Mouse (Mus musculus) CH12.LX (cell line): ENCODE results near the gene Hcar1. TPM values are rescaled to one million over a fixed set of nuclear protein-coding genes. Genes with fewer than 3 reads are reported as not detected.

Experiments
- DNase-seq: peaks from one replicate; pipeline ENCODE4 v3.0.0-alpha.2; 2013; ENCODE audit errors: extremely low read depth
- H3K27ac ChIP-seq: 2 replicates; pipeline ENCODE4 v1.5.1; 2012; ENCODE audit warnings: low read depth, mild to moderate bottlenecking, control low read depth, moderate library complexity; ENCODE audit not compliant: insufficient read depth
- H3K27me3 ChIP-seq: replicated peaks from 2 replicates; pipeline ENCODE3; 2012; ENCODE audit warnings: inconsistent platforms
- H3K36me3 ChIP-seq, 2 experiments: replicated peaks in 1 of 2; 2 replicates each; pipeline versions ENCODE3 to v1.6.1; 2012; ENCODE audit warnings: inconsistent platforms in 1 of 2, low read length in 1 of 2, mild to moderate bottlenecking in 1 of 2, mixed read lengths in 1 of 2, moderate library complexity in 1 of 2; ENCODE audit not compliant: control insufficient read depth in 1 of 2, insufficient read depth in 1 of 2
- H3K4me1 ChIP-seq, 2 experiments: 2 replicates each; pipeline ENCODE4 v1.6.1; 2012; ENCODE audit warnings: inconsistent platforms in 1 of 2, moderate library complexity in 1 of 2; ENCODE audit not compliant: insufficient read depth in 2 of 2, control insufficient read depth in 1 of 2
- H3K4me2 ChIP-seq: 2 replicates; pipeline ENCODE4 v1.6.1; 2012; ENCODE audit warnings: low read depth, mild to moderate bottlenecking, control low read depth; ENCODE audit not compliant: poor library complexity, insufficient read depth, severe bottlenecking
- H3K4me3 ChIP-seq, 3 experiments: fragments of 150-350 bp in 1 of 3; sonication (generic) in 1 of 3; replicated peaks in 1 of 3; 2 replicates each; pipeline versions ENCODE3 to v1.5.1; 2011 to 2012; ENCODE audit warnings: low read depth in 2 of 3, low read length in 2 of 3, mild to moderate bottlenecking in 2 of 3, moderate library complexity in 2 of 3, control low read depth in 1 of 3, improper control_type of control experiment in 1 of 3, inconsistent platforms in 1 of 3, mixed read lengths in 1 of 3; ENCODE audit not compliant: poor library complexity in 1 of 3
- H3K79me2 ChIP-seq: replicated peaks from 2 replicates; pipeline ENCODE4 v1.6.1; 2012; ENCODE audit warnings: mild to moderate bottlenecking, moderate library complexity; ENCODE audit not compliant: control insufficient read depth, poor library complexity, insufficient read depth, severe bottlenecking; ENCODE audit errors: extremely low read depth
- H3K9ac ChIP-seq: 2 replicates; pipeline ENCODE4 v1.6.1; 2012; ENCODE audit warnings: low read depth, mild to moderate bottlenecking, control low read depth, moderate library complexity; ENCODE audit not compliant: insufficient read depth
- H3K9me3 ChIP-seq: replicated peaks from 2 replicates; pipeline ENCODE3; 2012; ENCODE audit warnings: low read length, inconsistent platforms, mixed read lengths
- BHLHE40 ChIP-seq: IDR thresholded peaks from 2 replicates; pipeline ENCODE4 v1.6.1; 2011; ENCODE audit warnings: mild to moderate bottlenecking, low read depth, low read length, improper control_type of control experiment
- CTCF ChIP-seq, 2 experiments: IDR thresholded peaks in 1 of 2; conservative IDR thresholded peaks in 1 of 2; 2 replicates each; pipeline ENCODE4 v1.5.1; 2011 to 2012; ENCODE audit warnings: low read depth in 2 of 2, low read length in 2 of 2, improper control_type of control experiment in 1 of 2, inconsistent platforms in 1 of 2, mild to moderate bottlenecking in 1 of 2, moderate library complexity in 1 of 2
- EP300 ChIP-seq: IDR thresholded peaks from 2 replicates; pipeline ENCODE4 v1.6.1; 2011; ENCODE audit warnings: low read length, improper control_type of control experiment
- ETS1 ChIP-seq: conservative IDR thresholded peaks from 2 replicates; pipeline ENCODE4 v1.6.1; 2012; ENCODE audit warnings: low read depth, mild to moderate bottlenecking, inconsistent platforms, low read length, improper control_type of control experiment, moderate library complexity
- GABPA ChIP-seq: IDR thresholded peaks from 2 replicates; pipeline ENCODE4 v1.6.1; 2012; ENCODE audit warnings: low read depth, low read length, improper control_type of control experiment, inconsistent platforms; ENCODE audit not compliant: insufficient replicate concordance
- JUN ChIP-seq: IDR thresholded peaks from 2 replicates; pipeline ENCODE4 v1.6.1; 2011; ENCODE audit warnings: low read depth, mild to moderate bottlenecking, low read length, improper control_type of control experiment, moderate library complexity; ENCODE audit not compliant: insufficient read depth
- MAX ChIP-seq: IDR thresholded peaks from 2 replicates; pipeline ENCODE4 v1.6.1; 2011; ENCODE audit warnings: low read length, improper control_type of control experiment
- MAZ ChIP-seq: IDR thresholded peaks from 2 replicates; pipeline ENCODE4 v1.6.1; 2012; ENCODE audit warnings: low read depth, mild to moderate bottlenecking, inconsistent platforms, low read length, improper control_type of control experiment, moderate library complexity
- MXI1 ChIP-seq: IDR thresholded peaks from 2 replicates; pipeline ENCODE4 v1.6.1; 2011; ENCODE audit warnings: mild to moderate bottlenecking, low read depth, low read length, improper control_type of control experiment
- NELFE ChIP-seq: IDR thresholded peaks from 2 replicates; pipeline ENCODE4 v1.6.1; 2011; ENCODE audit warnings: low read depth, low read length, improper control_type of control experiment
- TBP ChIP-seq: conservative IDR thresholded peaks from 2 replicates; pipeline ENCODE4 v1.6.1; 2011; ENCODE audit warnings: low read depth, low read length, improper control_type of control experiment
- USF2 ChIP-seq: conservative IDR thresholded peaks from 2 replicates; pipeline ENCODE4 v1.6.1; 2011; ENCODE audit warnings: low read depth, low read length, improper control_type of control experiment
- ZKSCAN1 ChIP-seq: IDR thresholded peaks from 2 replicates; pipeline ENCODE4 v1.6.1; 2012; ENCODE audit warnings: low read depth, inconsistent platforms, low read length, improper control_type of control experiment, borderline replicate concordance
- ZMIZ1 ChIP-seq: IDR thresholded peaks from 2 replicates; pipeline ENCODE4 v1.6.1; 2012; ENCODE audit warnings: low read depth, mild to moderate bottlenecking, inconsistent platforms, low read length, improper control_type of control experiment
- dilution Hi-C: fragments of 300-500 bp; cut with MboI; formaldehyde crosslinking; loops from 2 replicates; pipeline ENCODE4 v1.14.3; 2020; ENCODE audit warnings: low sequenced_read_pairs; ENCODE audit not compliant: extremely low pct_unique_long_range_greater_than_20kb, extremely low pct_ligation_motif_present
- in situ Hi-C: fragments of 300-500 bp; cut with MboI; formaldehyde crosslinking; loops from 3 replicates; pipeline ENCODE4 v1.14.3; 2019; ENCODE audit warnings: low sequenced_read_pairs, low pct_ligation_motif_present, low pct_unique_long_range_greater_than_20kb, mixed read lengths
- polyA plus RNA-seq: library from polyadenylated mRNA; unstranded; fragments of >175 nt; gene quantifications from 2 replicates; pipeline ENCODE4 v1.2.1, GENCODE M21; 2012; ENCODE audit warnings: low read depth; ENCODE audit not compliant: insufficient read length
- total RNA-seq, 2 experiments: library from RNA; depleted of rRNA; stranded (reverse); fragments of 300-350 nt in 1 of 2; fragments of >200 nt in 1 of 2; gene quantifications; 2 replicates each; pipeline ENCODE4 v1.2.3; 2012 to 2014

The Hcar1 gene
- total and polyA plus RNA-seq, 3 experiments, result not detected

DNA sequence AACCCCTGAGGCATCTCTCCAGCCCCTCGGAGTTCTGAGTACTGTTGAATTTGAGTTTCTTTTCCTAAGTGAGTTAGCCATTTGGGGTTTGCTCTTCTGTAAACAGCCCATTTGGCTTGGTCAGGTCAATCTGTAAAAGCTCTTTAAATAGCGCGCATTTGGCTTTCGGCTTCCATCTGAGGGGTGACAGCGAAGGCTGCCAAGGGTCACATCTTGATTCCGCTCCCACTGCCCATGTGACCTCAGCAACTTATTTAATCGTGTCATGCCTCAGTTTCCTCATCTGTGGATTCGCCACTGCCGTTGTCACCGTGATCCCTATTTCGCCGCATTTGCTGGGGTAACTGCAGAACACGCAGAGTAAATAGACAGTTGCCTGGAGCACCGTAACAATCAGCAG, 35.5 kb downstream of the Hcar1 start:
- no peak for DNase-seq
- Histone ChIP-seq H3K79me2 (no peaks in the 10 kb centered on the region), H3K27me3 (no peaks in the 10 kb centered on the region), H3K4me1 (peaks cover 0 to 5% of the 10 kb centered on the region in 2 experiments; a peak in 1 of 4 replicates), H3K27ac (no peak overlapping the region), H3K9ac (no peak overlapping the region)
- in situ Hi-C loops (no loop called here), dilution Hi-C loops (no loop called here)
- TF ChIP-seq MAX (no peak), CTCF (conservative IDR thresholded peaks at IDR 0.05 in 1 of 2, IDR thresholded peaks at IDR 0.05 in 1 of 2; ENCODE audit: low read depth in 2 of 2, low read length in 2 of 2) (no peak), NELFE (no peak), USF2 (no peak)
- TF ChIP-seq, all 38 proteins: peak for 0
- no peaks in the 10 kb centered on the region for H3K36me3 ChIP-seq
- no peaks in the 10 kb centered on the region for H3K9me3 ChIP-seq
- H3K4me3 ChIP-seq, result no peak overlapping the region
- H3K4me2 ChIP-seq, result no peak overlapping the region

DNA sequence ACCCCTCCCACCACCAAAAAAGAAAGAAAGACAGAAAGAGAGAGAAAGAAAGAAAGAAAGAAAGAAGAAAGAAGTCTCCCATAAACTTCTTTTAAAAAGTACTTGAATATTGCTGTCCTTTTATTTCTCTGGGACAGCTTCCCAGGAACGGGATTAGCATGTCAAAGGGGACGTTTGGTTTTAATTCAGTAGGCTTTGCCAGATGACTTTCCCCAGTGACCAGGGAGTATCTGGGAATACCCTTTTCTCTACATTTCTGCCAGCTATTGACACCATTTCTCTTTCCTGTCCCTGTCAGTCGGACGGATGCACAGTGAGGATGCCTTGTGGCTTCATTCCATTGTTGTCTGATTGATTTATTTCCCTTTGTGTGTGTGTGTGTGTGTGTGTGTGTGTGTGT, 36.0 kb downstream of the Hcar1 start:
- no peak overlapping the region for H3K4me3 ChIP-seq
- no peaks in the 10 kb centered on the region for H3K79me2 ChIP-seq
- no peak for DNase-seq
- dilution Hi-C loops, result no loop called here
- TF ChIP-seq ZKSCAN1 (no peak), ETS1 (no peak), EP300 (no peak), MAZ (no peak)
- H3K36me3 ChIP-seq, result no peaks in the 10 kb centered on the region
- no peaks in the 10 kb centered on the region for H3K9me3 ChIP-seq
- peaks cover 0 to 5% of the 10 kb centered on the region in 2 experiments; a peak in 1 of 4 replicates for H3K4me1 ChIP-seq
- no peaks in the 10 kb centered on the region for H3K27me3 ChIP-seq
- in situ Hi-C loops, result no loop called here
- H3K4me2 ChIP-seq, result no peak overlapping the region
- H3K27ac ChIP-seq, result no peak overlapping the region
- no peak overlapping the region for H3K9ac ChIP-seq

GRCm38 (mm10) chr5:123842935-123843282, 36.9 kb downstream of the Hcar1 start:
- DNase-seq, result no peak
- H3K27me3 ChIP-seq, result no peaks in the 10 kb centered on the region
- no peak overlapping the region for H3K27ac ChIP-seq
- H3K36me3 ChIP-seq, result no peaks in the 10 kb centered on the region
- H3K4me2 ChIP-seq, result no peak overlapping the region
- dilution Hi-C loops, result no loop called here
- peaks cover 0 to 5% of the 10 kb centered on the region in 2 experiments; a peak in 1 of 4 replicates for H3K4me1 ChIP-seq
- TF ChIP-seq NELFE (no peak), TBP (no peak), JUN (no peak), ZMIZ1 (no peak), GABPA (no peak), MXI1 (no peak), BHLHE40 (no peak)
- no peaks in the 10 kb centered on the region for H3K79me2 ChIP-seq
- in situ Hi-C loops, result no loop called here
- H3K9me3 ChIP-seq, result no peaks in the 10 kb centered on the region
- H3K4me3 ChIP-seq, result no peak overlapping the region
- H3K9ac ChIP-seq, result no peak overlapping the region
